Mouse (Mus musculus): Measurements from ENCODE around the gene Gm28308. TPM values are rescaled to one million over a fixed set of nuclear protein-coding genes. Genes with fewer than 3 reads are reported as not detected.
A peak's percentile ranks its signal among the peaks of the same experiment; 100 is the strongest.

The Gm28308 gene
- polyA plus RNA-seq, 1 experiment from 2014 or later: not detected

DNA sequence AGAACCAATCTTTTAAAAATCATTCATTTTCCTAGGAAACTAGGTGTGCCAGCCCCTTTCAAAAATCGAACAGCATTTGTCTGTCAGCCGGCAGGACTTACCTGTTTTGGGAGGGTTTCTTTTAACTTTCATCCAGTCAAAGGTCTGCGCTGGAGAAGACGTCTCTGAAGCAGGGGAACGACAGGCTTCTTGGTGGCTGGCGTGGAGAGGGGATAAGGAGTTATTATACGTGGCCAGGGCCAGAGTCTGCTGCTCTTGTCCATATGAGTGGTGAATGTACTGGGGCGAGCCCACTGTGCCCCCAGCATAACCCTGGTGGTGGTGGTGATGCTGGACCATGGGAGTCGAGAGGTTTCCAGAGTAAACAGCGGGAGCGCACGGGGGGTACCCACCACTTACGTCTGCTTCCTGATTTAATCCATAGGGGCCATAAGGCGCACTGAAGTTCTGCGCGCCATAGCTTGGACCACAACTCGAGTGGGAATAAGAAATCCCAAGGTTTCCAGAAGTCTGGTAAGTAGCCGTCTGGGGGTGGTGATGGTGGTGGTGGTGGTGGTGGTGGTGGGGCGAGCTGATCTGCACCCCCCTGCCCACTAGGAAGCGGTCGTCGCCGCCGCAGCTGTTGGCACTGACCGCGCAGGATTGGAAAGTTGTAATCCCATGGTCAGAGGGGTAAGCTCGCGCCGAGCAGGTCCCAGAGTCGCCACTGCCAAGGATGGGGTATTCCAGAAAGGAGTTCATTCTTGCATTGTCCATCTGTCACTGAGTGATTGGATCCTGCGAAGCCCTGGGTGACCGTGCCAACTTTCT lies 55.5 kb downstream of the Gm28308 start:
- no peak overlapping the region for H3K27ac ChIP-seq (ENCODE audit: low read length)
- H3K4me1 ChIP-seq (ENCODE audit: control insufficient read depth, insufficient read depth, low read length): peaks cover 23% of the 10 kb centered on the region
- peak overlapping the region; percentile 93 for H3K4me2 ChIP-seq (ENCODE audit: low read depth, low read length)
- H3K27me3 ChIP-seq (replicated peaks; ENCODE audit: control insufficient read depth, insufficient read depth, low read length): peaks cover 25% of the 10 kb centered on the region
- peak overlapping the region; percentile 80 for H3K9ac ChIP-seq (ENCODE audit: low read depth, low read length)
- ATAC-seq: peak; percentile 32
- H3K9me3 ChIP-seq (ENCODE audit: control insufficient read depth, low read length): no peaks in the 10 kb centered on the region
- H3K4me3 ChIP-seq (ENCODE audit: low read length): peak overlapping the region; percentile 79
- no peaks in the 10 kb centered on the region for H3K36me3 ChIP-seq (ENCODE audit: control insufficient read depth, insufficient read depth, low read length)
- WGBS: 3% methylated on average over 32 of the region's 32 CpGs

DNA sequence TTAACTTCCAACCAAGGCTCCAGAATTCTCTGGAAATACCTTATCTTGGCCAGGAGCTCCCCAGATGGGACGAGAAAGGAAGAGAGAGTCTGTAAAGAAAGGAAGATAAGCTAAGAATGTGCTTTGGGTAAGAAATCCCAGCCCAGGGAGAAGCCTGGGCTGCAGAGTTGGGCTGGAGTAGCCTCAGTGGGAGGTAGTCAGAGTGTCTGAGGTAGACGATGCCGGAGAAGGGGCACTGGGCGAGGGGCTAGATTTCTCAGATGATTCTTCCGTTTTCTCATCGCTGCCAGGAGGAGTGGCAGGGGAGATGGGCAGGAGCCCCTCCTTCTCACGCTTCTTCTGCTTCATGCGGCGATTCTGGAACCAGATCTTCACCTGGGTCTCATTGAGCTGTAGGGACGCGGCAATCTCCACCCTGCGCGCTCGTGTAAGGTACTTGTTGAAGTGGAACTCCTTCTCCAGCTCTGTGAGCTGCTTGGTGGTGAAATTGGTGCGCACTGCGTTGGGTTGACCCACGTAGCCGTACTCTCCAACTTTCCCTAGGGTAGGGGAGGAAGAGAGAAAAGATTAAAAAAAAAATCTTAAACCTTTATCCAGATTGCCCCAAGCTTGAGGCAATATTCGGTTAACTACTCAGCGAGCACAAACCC lies 56.5 kb downstream of the Gm28308 start:
- Histone ChIP-seq H3K4me1 (ENCODE audit: control insufficient read depth, insufficient read depth, low read length) (peaks cover 23% of the 10 kb centered on the region), H3K4me3 (ENCODE audit: low read length) (no peak overlapping the region), H3K4me2 (ENCODE audit: low read depth, low read length) (peak overlapping the region; percentile 13; the same call in 1 of the 2 replicates), H3K9ac (ENCODE audit: low read depth, low read length) (no peak overlapping the region), H3K27me3 (replicated peaks; ENCODE audit: control insufficient read depth, insufficient read depth, low read length) (peaks cover 30% of the 10 kb centered on the region), H3K27ac (ENCODE audit: low read length) (no peak overlapping the region), H3K9me3 (ENCODE audit: control insufficient read depth, low read length) (no peaks in the 10 kb centered on the region), H3K36me3 (ENCODE audit: control insufficient read depth, insufficient read depth, low read length) (no peaks in the 10 kb centered on the region)
- ATAC-seq: no peak
- 24% methylated on average over 20 of the region's 20 CpGs for WGBS

DNA sequence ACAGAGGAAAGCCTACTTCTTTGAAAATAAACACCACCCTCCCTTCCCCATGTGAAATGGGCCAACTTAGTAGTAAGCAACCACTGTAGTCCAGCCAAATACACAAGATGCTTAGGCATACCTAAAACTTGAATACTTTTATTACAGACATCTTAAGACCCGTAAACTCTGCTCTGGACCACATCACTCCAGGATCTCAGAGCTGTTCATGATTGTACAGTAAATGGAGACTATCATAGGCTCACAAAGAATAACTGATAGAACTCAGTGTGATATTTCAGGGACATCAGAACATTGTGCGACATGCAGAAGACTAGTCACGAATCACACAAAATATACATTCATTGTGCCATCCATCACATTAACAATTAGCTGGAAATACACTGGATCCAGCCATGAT lies 57.7 kb downstream of the Gm28308 start:
- no peak overlapping the region for H3K4me3 ChIP-seq (ENCODE audit: low read length)
- peaks cover 30% of the 10 kb centered on the region for H3K27me3 ChIP-seq (replicated peaks; ENCODE audit: control insufficient read depth, insufficient read depth, low read length)
- H3K27ac ChIP-seq (ENCODE audit: low read length): no peak overlapping the region
- H3K36me3 ChIP-seq (ENCODE audit: control insufficient read depth, insufficient read depth, low read length): no peaks in the 10 kb centered on the region
- H3K9ac ChIP-seq (ENCODE audit: low read depth, low read length): no peak overlapping the region
- 77% methylated on average over 3 of the region's 3 CpGs for WGBS
- peaks cover 16% of the 10 kb centered on the region for H3K4me1 ChIP-seq (ENCODE audit: control insufficient read depth, insufficient read depth, low read length)
- ATAC-seq: no peak
- no peaks in the 10 kb centered on the region for H3K9me3 ChIP-seq (ENCODE audit: control insufficient read depth, low read length)
- H3K4me2 ChIP-seq (ENCODE audit: low read depth, low read length): no peak overlapping the region

DNA sequence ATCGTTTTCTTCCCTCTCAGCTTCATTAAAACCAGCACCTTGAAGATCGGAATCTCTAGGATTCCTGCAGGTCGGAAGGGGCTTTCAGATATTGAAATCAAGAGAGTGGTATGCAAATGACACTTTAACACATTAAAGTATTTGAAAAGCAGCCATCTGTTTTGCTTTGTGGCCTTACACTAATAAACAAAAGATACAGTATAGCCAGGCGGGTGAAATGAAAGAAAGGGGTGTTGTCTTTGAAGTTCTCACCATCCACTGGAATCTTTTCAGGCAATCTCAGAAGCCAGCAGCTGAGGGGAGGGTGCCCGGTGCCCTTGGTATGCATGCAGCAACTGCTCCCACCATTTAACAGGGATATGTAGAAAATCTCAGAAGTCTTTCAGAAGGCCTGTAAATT lies 59.1 kb downstream of the Gm28308 start:
- peaks cover 8% of the 10 kb centered on the region for H3K4me1 ChIP-seq (ENCODE audit: control insufficient read depth, insufficient read depth, low read length)
- WGBS: 80% methylated on average over 5 of the region's 5 CpGs

DNA sequence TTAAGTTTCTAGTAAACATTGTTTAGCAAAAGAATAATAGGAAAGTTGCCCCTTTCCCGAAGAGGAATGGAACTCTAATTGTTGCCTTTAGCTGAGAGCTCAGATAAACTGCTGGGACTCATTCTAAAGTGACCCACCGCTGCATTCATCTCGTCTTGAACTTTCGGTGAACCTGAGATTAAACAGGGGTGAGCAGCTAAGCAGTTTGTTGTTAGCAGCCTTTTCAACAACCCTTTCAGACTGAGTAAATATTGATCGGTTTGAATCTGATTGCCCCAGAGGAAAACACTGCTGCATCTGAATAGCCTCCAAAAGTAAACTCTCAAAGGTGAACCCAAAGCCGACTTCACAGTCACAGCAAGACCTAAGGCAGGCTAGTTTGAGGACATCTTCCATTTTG lies 59.9 kb downstream of the Gm28308 start:
- H3K27me3 ChIP-seq (replicated peaks; ENCODE audit: control insufficient read depth, insufficient read depth, low read length): peaks cover 28% of the 10 kb centered on the region
- no peak overlapping the region for H3K4me3 ChIP-seq (ENCODE audit: low read length)
- WGBS: 21% methylated on average over 6 of the region's 6 CpGs
- H3K4me1 ChIP-seq (ENCODE audit: control insufficient read depth, insufficient read depth, low read length): peaks cover 8% of the 10 kb centered on the region
- ATAC-seq: no peak
- no peak overlapping the region for H3K4me2 ChIP-seq (ENCODE audit: low read depth, low read length)
- no peaks in the 10 kb centered on the region for H3K9me3 ChIP-seq (ENCODE audit: control insufficient read depth, low read length)
- no peaks in the 10 kb centered on the region for H3K36me3 ChIP-seq (ENCODE audit: control insufficient read depth, insufficient read depth, low read length)
- H3K9ac ChIP-seq (ENCODE audit: low read depth, low read length): no peak overlapping the region
- H3K27ac ChIP-seq (ENCODE audit: low read length): no peak overlapping the region

More for the DNA sequence above, 59.1 kb downstream of the Gm28308 start:
- Histone ChIP-seq H3K9me3 (ENCODE audit: control insufficient read depth, low read length) (no peaks in the 10 kb centered on the region), H3K27ac (ENCODE audit: low read length) (no peak overlapping the region), H3K4me2 (ENCODE audit: low read depth, low read length) (no peak overlapping the region), H3K36me3 (ENCODE audit: control insufficient read depth, insufficient read depth, low read length) (no peaks in the 10 kb centered on the region), H3K9ac (ENCODE audit: low read depth, low read length) (no peak overlapping the region), H3K27me3 (replicated peaks; ENCODE audit: control insufficient read depth, insufficient read depth, low read length) (peaks cover 30% of the 10 kb centered on the region), H3K4me3 (ENCODE audit: low read length) (no peak overlapping the region)
- ATAC-seq: no peak

DNA sequence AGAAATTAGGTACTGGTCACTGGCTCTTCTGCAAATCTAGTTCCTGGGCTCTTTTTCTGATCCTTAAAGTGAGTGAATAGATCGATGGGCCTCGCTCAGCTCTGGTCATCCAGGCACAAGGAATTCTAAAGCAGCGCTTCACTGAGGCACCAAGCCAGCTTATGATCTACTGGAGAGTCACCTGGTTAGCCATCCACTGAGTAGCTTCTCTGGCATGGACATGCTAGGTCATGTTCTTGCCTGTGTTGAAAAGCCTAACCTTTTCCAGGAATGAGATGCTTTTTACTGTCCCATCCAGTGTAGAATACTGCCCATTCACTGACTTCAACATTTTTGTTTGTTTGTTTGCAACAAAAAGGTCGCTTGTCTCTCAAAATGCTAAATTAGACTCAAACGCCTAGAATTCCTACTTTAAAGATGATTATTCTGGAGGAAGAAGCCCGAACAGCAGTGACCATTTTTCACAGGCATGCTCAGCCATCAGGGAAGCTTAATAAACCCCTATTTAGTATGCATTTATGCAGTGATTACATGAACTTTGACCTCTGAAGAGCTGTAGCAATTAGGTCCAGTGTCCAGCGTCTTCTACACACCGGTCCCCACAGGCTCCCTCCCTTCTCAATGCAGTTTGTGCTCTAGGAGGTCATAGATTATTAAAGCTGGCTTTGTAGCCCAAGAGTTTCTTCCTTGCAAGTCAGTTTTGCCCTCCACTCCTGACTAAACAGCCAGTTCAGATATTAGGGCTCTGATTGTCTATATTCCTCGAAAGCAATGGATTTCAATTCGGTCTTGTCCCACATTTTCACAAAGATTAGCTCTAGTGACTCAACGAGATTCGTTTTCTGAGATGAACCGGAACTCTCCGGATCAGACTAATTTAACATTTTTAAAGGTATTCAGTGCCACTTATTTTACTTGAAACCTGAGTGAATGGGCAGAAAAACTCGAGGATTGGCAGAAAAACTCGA lies 60.6 kb downstream of the Gm28308 start:
- peaks cover 23% of the 10 kb centered on the region for H3K27me3 ChIP-seq (replicated peaks; ENCODE audit: control insufficient read depth, insufficient read depth, low read length)
- no peak for ATAC-seq

DNA sequence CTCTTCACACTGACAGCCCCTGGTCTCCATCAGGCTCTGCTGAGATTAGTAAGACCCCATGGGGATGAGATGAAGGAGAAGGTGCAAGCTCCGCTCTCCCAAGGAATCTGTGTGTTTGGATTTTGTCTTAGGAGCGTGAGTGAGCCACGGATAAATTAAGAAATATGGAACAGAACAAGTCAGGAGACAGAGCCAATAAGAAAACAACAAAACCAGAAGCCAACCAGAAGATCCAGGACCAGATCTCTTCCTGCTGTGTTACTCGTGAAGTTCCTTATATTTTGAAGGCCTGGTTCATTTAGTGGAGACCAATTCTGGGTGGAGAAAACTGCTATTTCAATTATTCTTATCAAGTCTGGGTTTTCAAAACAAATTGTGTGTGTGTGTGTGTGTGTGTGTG lies 61.6 kb downstream of the Gm28308 start:
- no peak for ATAC-seq
- H3K36me3 ChIP-seq (ENCODE audit: control insufficient read depth, insufficient read depth, low read length): no peaks in the 10 kb centered on the region
- WGBS: 50% methylated on average over 4 of the region's 4 CpGs

More for the DNA sequence above, 60.6 kb downstream of the Gm28308 start:
- no peak overlapping the region for H3K4me3 ChIP-seq (ENCODE audit: low read length)
- H3K4me1 ChIP-seq (ENCODE audit: control insufficient read depth, insufficient read depth, low read length): peaks cover 2% of the 10 kb centered on the region
- no peak overlapping the region for H3K4me2 ChIP-seq (ENCODE audit: low read depth, low read length)
- H3K9me3 ChIP-seq (ENCODE audit: control insufficient read depth, low read length): no peaks in the 10 kb centered on the region
- 45% methylated on average over 16 of the region's 16 CpGs for WGBS
- H3K27ac ChIP-seq (ENCODE audit: low read length): no peak overlapping the region
- H3K9ac ChIP-seq (ENCODE audit: low read depth, low read length): no peak overlapping the region
- no peaks in the 10 kb centered on the region for H3K36me3 ChIP-seq (ENCODE audit: control insufficient read depth, insufficient read depth, low read length)

DNA sequence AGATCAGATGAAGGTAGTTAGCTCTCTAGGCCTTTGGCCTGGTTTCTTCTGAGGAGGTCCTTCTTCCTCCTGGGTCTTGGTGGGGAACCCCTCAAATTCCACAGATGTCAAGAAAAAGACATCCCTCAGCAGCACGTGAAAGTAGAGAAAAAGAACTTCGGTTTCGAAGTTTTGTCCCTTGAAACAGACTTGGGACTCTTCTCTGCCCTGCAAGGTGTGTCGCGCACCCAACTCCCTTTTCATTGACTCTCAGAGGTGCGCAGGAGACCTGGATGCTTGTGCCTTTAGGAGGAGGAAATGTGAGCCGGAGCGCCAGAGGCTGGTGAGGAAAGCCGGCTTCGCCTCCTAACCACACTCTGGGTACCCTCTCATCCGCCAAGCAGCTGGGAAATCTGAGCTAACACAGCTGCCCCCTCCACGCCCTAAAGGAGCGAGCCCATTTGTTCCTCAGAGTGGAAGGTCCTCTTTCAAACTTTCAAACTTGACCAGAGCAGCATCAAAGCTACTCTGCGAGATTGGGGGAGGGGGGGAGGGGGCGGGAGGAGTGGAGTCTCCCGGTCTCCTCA lies 62.7 kb downstream of the Gm28308 start:
- H3K9ac ChIP-seq (ENCODE audit: low read depth, low read length): no peak overlapping the region
- no peaks in the 10 kb centered on the region for H3K36me3 ChIP-seq (ENCODE audit: control insufficient read depth, insufficient read depth, low read length)
- H3K4me3 ChIP-seq (ENCODE audit: low read length): no peak overlapping the region
- H3K27me3 ChIP-seq (replicated peaks; ENCODE audit: control insufficient read depth, insufficient read depth, low read length): peaks cover 9% of the 10 kb centered on the region
- 23% methylated on average over 16 of the region's 16 CpGs for WGBS
- H3K9me3 ChIP-seq (ENCODE audit: control insufficient read depth, low read length): no peaks in the 10 kb centered on the region
- H3K27ac ChIP-seq (ENCODE audit: low read length): no peak overlapping the region
- peak overlapping the region; percentile 24 for H3K4me2 ChIP-seq (ENCODE audit: low read depth, low read length)
- no peak for ATAC-seq
- H3K4me1 ChIP-seq (ENCODE audit: control insufficient read depth, insufficient read depth, low read length): no peaks in the 10 kb centered on the region; the same call in 1 of the 2 replicates

More for the DNA sequence above, 61.6 kb downstream of the Gm28308 start:
- H3K9ac ChIP-seq (ENCODE audit: low read depth, low read length): no peak overlapping the region
- no peaks in the 10 kb centered on the region for H3K9me3 ChIP-seq (ENCODE audit: control insufficient read depth, low read length)
- H3K4me3 ChIP-seq (ENCODE audit: low read length): no peak overlapping the region
- no peak overlapping the region for H3K27ac ChIP-seq (ENCODE audit: low read length)
- peaks cover 14% of the 10 kb centered on the region for H3K27me3 ChIP-seq (replicated peaks; ENCODE audit: control insufficient read depth, insufficient read depth, low read length)
- no peaks in the 10 kb centered on the region; the same call in 1 of the 2 replicates for H3K4me1 ChIP-seq (ENCODE audit: control insufficient read depth, insufficient read depth, low read length)
- H3K4me2 ChIP-seq (ENCODE audit: low read depth, low read length): no peak overlapping the region
